Mouse (Mus musculus) CD4-positive naive resting alpha-beta T cell, adult 57 days (primary cell): ENCODE measurements around the gene Asb7. TPM values are rescaled to one million over a fixed set of nuclear protein-coding genes. Genes with fewer than 3 reads are reported as not detected.

Experiments used
- total RNA-seq: library from RNA; stranded (reverse); gene quantifications from one replicate; pipeline ENCODE4 v1.2.4, GENCODE M21; 2023

Asb7 gene
- total RNA-seq = 16.1 TPM

GRCm38 (mm10) chr7:66689294-66689619, at the start of gene Asb7:
Gene Asb7, minus strand, starts transcription at chr7:66689596.

DNA sequence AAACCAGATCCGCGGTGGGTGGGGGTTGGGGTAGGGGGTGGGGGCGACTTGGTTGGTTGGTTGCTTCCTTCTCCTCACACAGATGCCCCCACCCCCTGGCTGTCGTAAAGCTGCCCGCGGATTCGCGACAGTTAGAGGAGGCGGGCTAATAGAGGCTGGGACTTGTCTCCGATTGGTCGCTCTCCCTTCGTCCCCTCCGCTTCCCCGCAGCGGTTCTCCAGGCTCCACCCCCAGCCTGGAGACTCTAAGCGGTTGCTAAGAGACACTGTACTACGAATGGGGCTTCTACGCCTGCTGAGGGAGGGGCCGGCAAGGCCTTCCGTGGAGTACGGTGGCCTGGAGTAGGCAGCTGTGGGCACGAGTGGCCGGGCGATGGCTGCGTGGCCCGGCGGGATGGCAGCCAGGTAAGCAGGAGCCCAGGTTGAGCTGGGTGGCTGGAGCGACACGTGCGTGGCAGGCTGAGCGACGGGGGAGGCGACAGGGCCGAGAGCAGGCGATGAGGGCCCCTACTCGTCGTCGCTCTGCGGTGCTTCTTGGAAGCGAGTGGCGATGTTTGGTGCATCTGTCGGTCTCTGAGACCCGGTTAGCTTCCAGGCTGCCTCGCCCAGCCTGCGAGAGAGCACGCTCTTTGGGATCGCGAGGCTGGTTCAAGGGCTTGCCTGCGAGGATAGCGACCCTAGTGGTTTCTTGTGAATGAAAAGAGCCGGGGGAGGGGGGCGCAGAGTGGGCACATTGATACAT, 394 bp upstream of the Asb7 start, which contains the start of gene Lins1:
Gene Lins1, plus strand, starts transcription at position 270 of the 741 bp plus-strand sequence.

Other genes with a start within 250 kb of the Asb7 start
- 10.8 TPM for gene Lins1, start 293 bp upstream of the Asb7 start, total RNA-seq
- not detected for gene Cers3, start 53.9 kb upstream of the Asb7 start, total RNA-seq
- 3.3 TPM for gene Adamts17, start 150.1 kb upstream of the Asb7 start, total RNA-seq